Mouse (Mus musculus) CH12.LX (cell line): ENCODE measurements around the gene Krtap5-3.
"Not testable (repeated sequence)": the region's sequence is repeated elsewhere in the genome, so short reads cannot be mapped to it uniquely, and the experiment has no call there.

ENCODE experiments used
- CHD1 ChIP-seq: IDR thresholded peaks from 2 replicates; pipeline ENCODE4 v1.6.1; 2012; ENCODE audit warnings: low read depth, low read length, improper control_type of control experiment, inconsistent platforms
- CTCF ChIP-seq, 2 experiments: IDR thresholded peaks in 1 of 2; conservative IDR thresholded peaks in 1 of 2; 2 replicates each; pipeline ENCODE4 v1.5.1; 2011 to 2012; ENCODE audit warnings: low read depth in 2 of 2, low read length in 2 of 2, improper control_type of control experiment in 1 of 2, inconsistent platforms in 1 of 2, mild to moderate bottlenecking in 1 of 2, moderate library complexity in 1 of 2
- POLR2A ChIP-seq: IDR thresholded peaks from 2 replicates; pipeline ENCODE4 v1.6.1; 2011; ENCODE audit warnings: low read depth, mild to moderate bottlenecking, improper control_type of control experiment, low read length
- TBP ChIP-seq: conservative IDR thresholded peaks from 2 replicates; pipeline ENCODE4 v1.6.1; 2011; ENCODE audit warnings: low read depth, low read length, improper control_type of control experiment
- USF1 ChIP-seq: IDR thresholded peaks from 2 replicates; pipeline ENCODE4 v1.6.1; 2014; ENCODE audit warnings: low read depth, mild to moderate bottlenecking, inconsistent platforms, low read length, improper control_type of control experiment

GRCm38 (mm10) chr7:142229871-142230270 lies 28.7 kb downstream of the Krtap5-3 start, which contains the start of gene Krtap5-5:
- TF ChIP-seq TBP; CTCF (conservative IDR thresholded peaks at IDR 0.05 in 1 of 2, IDR thresholded peaks at IDR 0.05 in 1 of 2; ENCODE audit: low read depth in 2 of 2, low read length in 2 of 2); CHD1; POLR2A; USF1: not testable (repeated sequence)
